Mouse (Mus musculus) midbrain, embryonic 14.5 days (tissue): ENCODE measurements around the gene Nlgn1. TPM values are rescaled to one million over a fixed set of nuclear protein-coding genes. Genes with fewer than 3 reads are reported as not detected.

ENCODE experiments used
- ATAC-seq: fragments of 200-750 bp; cut with Nextera tagmentation; 2 replicates; pipeline ENCODE4 v1.8.0; 2017; ENCODE audit warnings: moderate number of reproducible peaks, moderate library complexity; ENCODE audit not compliant: low FRiP score, low TSS enrichment
- DNase-seq: peaks from one replicate; pipeline ENCODE4 v3.0.0-alpha.2; 2015
- H3K27ac ChIP-seq: fragments of 300-500 bp; sonication (generic); replicated peaks from 2 replicates; pipeline ENCODE4 v1.5.1; 2014; ENCODE audit warnings: mild to moderate bottlenecking, low read depth, low read length, moderate library complexity
- H3K27me3 ChIP-seq: fragments of 300-500 bp; sonication (generic); 2 replicates; pipeline ENCODE4 v1.6.1; 2014; ENCODE audit warnings: low read length, control low read depth, mixed read lengths; ENCODE audit not compliant: control insufficient read depth, insufficient read depth
- H3K36me3 ChIP-seq: fragments of 300-500 bp; sonication (generic); 2 replicates; pipeline ENCODE4 v1.6.1; 2014; ENCODE audit warnings: low read length, control low read depth; ENCODE audit not compliant: control insufficient read depth, insufficient read depth
- H3K4me1 ChIP-seq: fragments of 300-500 bp; sonication (generic); 2 replicates; pipeline ENCODE4 v1.6.1; 2014; ENCODE audit warnings: mild to moderate bottlenecking, antibody characterized with exemption, low read length, control low read depth; ENCODE audit not compliant: control insufficient read depth, insufficient read depth
- H3K4me2 ChIP-seq: fragments of 300-500 bp; sonication (generic); 2 replicates; pipeline ENCODE4 v1.6.1; 2014; ENCODE audit warnings: mild to moderate bottlenecking, low read length, moderate library complexity
- H3K4me3 ChIP-seq: fragments of 300-500 bp; sonication (generic); replicated peaks from 2 replicates; pipeline ENCODE4 v1.5.1; 2014; ENCODE audit warnings: low read depth, low read length
- H3K9ac ChIP-seq: fragments of 300-500 bp; sonication (generic); replicated peaks from 2 replicates; pipeline ENCODE4 v1.6.1; 2014; ENCODE audit warnings: mild to moderate bottlenecking, low read length, moderate library complexity
- H3K9me3 ChIP-seq: fragments of 300-500 bp; sonication (generic); 2 replicates; pipeline ENCODE4 v1.6.1; 2016; ENCODE audit warnings: low read length, control low read depth, mixed read lengths; ENCODE audit not compliant: control insufficient read depth
- WGBS: fragments of 180-500 bp; shearing (Covaris S2); extraction: QIAGEN DNeasy Blood & Tissue Kit; methylation state at CpG from one replicate; pipeline ENCODE4 v1.1.7; 2014; 5-methylcytosine and 5-hydroxymethylcytosine counted together
- polyA plus RNA-seq: library from polyadenylated mRNA; unstranded; fragments of >200 nt; fragmentation: Nextera tagmentation; extraction: Ambion mirVana; gene quantifications from 2 replicates; pipeline ENCODE4 v1.2.1, GENCODE M21; 2014

Gene Nlgn1
- polyA plus RNA-seq, 1 experiment from 2014 or later = 26.1 TPM

DNA sequence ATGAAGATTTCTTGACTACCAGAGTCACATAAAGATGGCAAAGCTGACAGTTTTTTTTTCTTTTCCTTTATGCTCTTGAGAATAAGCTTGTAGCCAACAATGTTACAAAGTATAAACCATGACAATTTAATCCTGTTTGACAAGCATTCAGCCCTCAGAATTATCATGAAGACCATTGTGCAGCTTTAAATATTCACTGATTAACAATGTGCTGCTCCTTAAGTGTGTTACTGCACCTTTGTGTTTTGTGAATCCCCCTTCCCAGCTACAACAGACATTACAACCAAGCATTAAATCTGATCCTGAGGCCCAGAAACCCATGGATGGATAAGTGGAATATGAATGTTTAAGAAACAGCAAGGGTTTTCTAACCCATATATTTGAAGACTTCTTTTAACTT lies 434.8 kb downstream of the Nlgn1 start:
- H3K4me1 ChIP-seq = no peaks in the 10 kb centered on the region
- H3K4me2 ChIP-seq = no peak overlapping the region
- DNase-seq = peak; percentile 41

DNA sequence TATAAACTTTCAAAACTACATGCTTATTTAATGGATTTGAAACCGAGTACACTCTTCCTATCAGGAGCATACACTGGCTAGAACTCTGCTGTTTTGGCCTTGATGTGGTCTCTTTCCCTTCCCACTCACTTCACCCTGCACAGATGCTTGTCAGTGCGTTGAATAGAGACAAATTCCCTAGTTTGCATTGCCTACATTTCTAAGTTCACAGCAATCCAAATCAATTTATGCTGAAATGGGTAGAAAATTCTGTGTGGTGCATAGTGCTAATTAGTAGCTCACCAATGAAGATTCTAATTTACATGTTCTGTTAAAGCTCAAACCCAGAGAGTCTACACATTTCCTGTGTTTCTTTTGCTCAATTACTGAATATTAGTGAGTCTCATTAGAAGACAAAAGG lies 447.5 kb downstream of the Nlgn1 start:
- no peak for ATAC-seq
- WGBS = 72% methylated on average over 2 of the region's 2 CpGs
- no peaks in the 10 kb centered on the region for H3K27me3 ChIP-seq
- DNase-seq = no peak
- no peak overlapping the region for H3K27ac ChIP-seq
- no peak overlapping the region for H3K4me3 ChIP-seq
- no peaks in the 10 kb centered on the region for H3K9me3 ChIP-seq
- H3K36me3 ChIP-seq = no peaks in the 10 kb centered on the region
- H3K4me1 ChIP-seq = no peaks in the 10 kb centered on the region
- no peak overlapping the region for H3K9ac ChIP-seq
- no peak overlapping the region for H3K4me2 ChIP-seq

More for the DNA sequence above, 434.8 kb downstream of the Nlgn1 start:
- no peaks in the 10 kb centered on the region for H3K36me3 ChIP-seq
- no peak overlapping the region for H3K27ac ChIP-seq
- no peaks in the 10 kb centered on the region; the same call in 1 of the 2 replicates for H3K27me3 ChIP-seq
- H3K4me3 ChIP-seq = no peak overlapping the region
- peaks cover 5% of the 10 kb centered on the region; the same call in 1 of the 2 replicates for H3K9me3 ChIP-seq
- H3K9ac ChIP-seq = no peak overlapping the region
- no peak; the same call in 1 of the 2 replicates for ATAC-seq

DNA sequence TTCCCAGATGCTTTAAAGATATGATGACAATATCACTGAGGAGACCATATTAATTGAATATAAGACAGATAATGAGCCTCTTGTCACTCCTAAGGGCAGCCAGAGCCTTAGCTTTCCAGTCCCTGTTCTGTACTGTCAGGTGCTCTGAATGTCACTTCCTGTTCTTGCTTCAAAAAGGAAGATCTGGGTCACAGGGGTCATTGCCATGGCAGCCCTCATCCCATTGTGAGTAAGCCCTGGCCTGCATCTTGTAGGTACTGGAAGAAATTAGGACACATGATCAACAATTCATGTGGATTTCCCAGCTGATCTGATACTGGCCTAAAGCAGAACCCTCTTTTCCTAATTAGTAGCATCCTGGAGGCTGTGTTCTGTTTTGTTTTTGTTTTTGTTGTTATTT lies 463.1 kb downstream of the Nlgn1 start:
- no peaks in the 10 kb centered on the region for H3K36me3 ChIP-seq
- ATAC-seq (no peak), DNase-seq (peak; percentile 7)
- H3K9ac ChIP-seq = no peak overlapping the region
- no peaks in the 10 kb centered on the region for H3K4me1 ChIP-seq
- H3K9me3 ChIP-seq = no peaks in the 10 kb centered on the region
- H3K4me3 ChIP-seq = no peak overlapping the region
- no peaks in the 10 kb centered on the region for H3K27me3 ChIP-seq
- H3K27ac ChIP-seq = no peak overlapping the region
- H3K4me2 ChIP-seq = no peak overlapping the region

DNA sequence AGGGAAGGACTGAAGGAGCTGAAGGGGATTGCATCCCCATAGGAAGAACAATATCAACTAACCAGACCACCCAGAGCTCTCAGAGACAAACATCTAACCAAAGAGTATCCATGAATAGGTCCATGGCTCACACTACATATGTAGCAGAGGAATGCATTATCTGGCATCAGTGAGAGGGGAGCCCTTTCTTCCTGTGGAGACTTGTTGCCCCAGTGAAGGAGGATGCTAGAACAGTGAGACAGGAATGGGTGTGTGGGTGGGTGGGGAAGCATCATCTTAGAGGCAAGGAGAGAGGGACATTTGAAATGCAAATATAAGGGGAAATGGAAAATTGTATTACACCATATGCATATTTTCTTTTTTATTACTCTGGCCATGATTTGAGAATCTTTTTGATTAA lies 473.9 kb downstream of the Nlgn1 start:
- no peak overlapping the region for H3K4me3 ChIP-seq
- DNase-seq (no peak), ATAC-seq (no peak)
- no peaks in the 10 kb centered on the region for H3K9me3 ChIP-seq
- no peak overlapping the region for H3K9ac ChIP-seq
- H3K4me1 ChIP-seq = no peaks in the 10 kb centered on the region
- H3K4me2 ChIP-seq = no peak overlapping the region
- H3K27me3 ChIP-seq = no peaks in the 10 kb centered on the region
- H3K27ac ChIP-seq = no peak overlapping the region
- H3K36me3 ChIP-seq = no peaks in the 10 kb centered on the region

DNA sequence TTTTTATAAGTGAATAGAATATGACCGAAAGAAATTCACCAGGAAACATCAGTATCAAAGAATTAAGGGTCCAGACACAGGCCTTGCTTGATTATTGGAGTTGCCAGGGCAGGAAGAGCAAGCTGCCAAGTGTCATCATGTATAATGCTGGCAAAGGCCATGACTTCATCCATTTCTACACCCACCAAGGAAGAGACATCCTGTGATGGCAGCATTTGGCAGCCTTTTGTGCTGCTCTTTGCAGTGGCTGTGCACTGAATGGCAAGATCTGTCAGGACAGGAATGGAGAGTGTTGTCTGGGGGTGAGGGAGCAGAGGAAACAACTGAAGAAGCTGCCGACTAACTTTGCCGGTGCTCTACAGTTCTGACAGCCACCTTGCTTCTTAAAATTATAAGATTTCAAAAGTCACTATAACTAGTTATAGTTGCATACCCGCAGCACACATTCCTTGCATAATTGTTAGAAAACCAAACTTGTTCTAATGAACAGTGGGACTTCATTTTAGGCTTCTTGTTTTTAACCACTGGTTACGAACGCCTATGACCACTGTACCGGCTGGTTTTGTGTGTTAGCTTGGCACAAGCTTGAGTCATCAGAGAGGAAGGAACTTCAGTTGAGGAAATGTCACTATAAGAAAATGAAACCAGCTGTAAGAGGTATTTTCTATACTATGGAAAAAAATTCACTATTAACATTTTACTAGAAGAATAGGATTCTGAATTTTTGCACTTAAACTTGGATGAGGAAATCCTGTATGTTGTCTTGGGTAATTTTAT lies 487.4 kb downstream of the Nlgn1 start:
- no peak overlapping the region for H3K4me3 ChIP-seq
- H3K4me2 ChIP-seq = no peak overlapping the region
- no peaks in the 10 kb centered on the region for H3K9me3 ChIP-seq
- H3K4me1 ChIP-seq = no peaks in the 10 kb centered on the region
- no peak overlapping the region for H3K27ac ChIP-seq
- H3K36me3 ChIP-seq = no peaks in the 10 kb centered on the region
- H3K9ac ChIP-seq = no peak overlapping the region
- 88% methylated on average over 7 of the region's 7 CpGs for WGBS
- no peak for DNase-seq
- no peak for ATAC-seq
- H3K27me3 ChIP-seq = no peaks in the 10 kb centered on the region

DNA sequence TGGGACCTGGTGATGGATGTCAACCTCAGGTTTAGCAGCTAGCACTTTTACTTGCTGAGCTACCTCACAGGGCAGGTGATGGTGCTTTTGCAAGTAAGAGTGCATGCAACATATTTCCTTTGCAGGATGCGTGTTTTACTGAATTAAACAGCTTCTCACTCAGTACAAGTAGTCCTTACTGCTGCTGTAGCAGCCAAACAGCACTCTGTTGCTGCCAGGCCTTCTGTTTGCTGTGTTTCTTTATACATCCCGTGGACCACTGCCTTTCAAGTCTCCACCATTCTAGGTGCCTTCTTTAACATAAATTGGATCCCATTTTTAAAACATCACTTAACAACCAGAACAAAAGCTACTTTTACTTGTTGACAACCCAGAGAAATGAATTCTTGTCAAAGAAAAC lies 502.0 kb downstream of the Nlgn1 start:
- Histone ChIP-seq H3K36me3 (no peaks in the 10 kb centered on the region), H3K9me3 (no peaks in the 10 kb centered on the region), H3K4me2 (no peak overlapping the region), H3K27me3 (no peaks in the 10 kb centered on the region), H3K9ac (no peak overlapping the region), H3K4me1 (no peaks in the 10 kb centered on the region), H3K4me3 (no peak overlapping the region), H3K27ac (no peak overlapping the region)
- DNase-seq (no peak), ATAC-seq (no peak)
- 82% methylated on average over 2 of the region's 2 CpGs for WGBS

DNA sequence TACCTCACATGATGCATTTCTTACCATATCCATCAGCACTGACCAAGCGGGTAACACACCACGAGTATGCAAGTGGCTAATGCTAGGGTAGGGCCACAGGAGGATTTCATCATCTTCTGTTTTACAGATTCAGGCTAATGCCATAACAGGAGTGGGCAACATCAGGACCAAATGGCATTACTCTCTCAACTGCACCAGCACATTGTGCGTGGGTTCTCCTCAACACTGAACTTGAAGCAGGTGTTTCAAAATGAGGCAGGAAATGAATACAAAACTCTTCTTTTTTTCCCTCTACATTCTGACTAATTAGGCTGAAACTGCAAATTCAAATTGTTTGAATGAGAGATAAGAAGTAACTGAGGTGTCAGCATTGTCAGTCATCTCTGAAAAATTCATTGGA lies 518.9 kb downstream of the Nlgn1 start:
- no peak for ATAC-seq
- H3K4me2 ChIP-seq = no peak overlapping the region
- no peaks in the 10 kb centered on the region for H3K27me3 ChIP-seq
- WGBS = 94% methylated on average over 3 of the region's 3 CpGs
- no peaks in the 10 kb centered on the region for H3K36me3 ChIP-seq
- H3K27ac ChIP-seq = no peak overlapping the region
- no peak overlapping the region for H3K9ac ChIP-seq
- H3K4me3 ChIP-seq = no peak overlapping the region
- H3K4me1 ChIP-seq = no peaks in the 10 kb centered on the region
- H3K9me3 ChIP-seq = no peaks in the 10 kb centered on the region
- DNase-seq = no peak

DNA sequence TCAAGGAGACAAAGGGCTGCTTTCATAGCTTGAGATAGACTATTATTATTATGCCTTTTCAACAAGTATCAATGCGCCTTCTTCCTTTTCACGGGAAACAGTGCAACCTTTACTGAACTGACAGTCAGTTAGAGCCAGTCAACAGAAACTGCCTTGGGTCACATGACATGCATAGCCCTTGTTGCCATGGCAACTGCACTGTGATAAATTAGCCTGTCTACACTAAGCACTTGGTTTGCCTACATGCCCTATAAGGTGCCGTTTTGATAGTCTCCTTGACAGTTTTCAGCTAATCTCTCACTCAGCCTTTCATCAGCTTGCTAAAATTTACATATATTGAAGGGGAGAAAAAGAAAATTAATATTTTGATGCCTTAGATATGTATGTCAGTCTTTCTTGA lies 524.7 kb downstream of the Nlgn1 start:
- Histone ChIP-seq H3K4me1 (peaks cover 7% of the 10 kb centered on the region; the same call in 1 of the 2 replicates), H3K27ac (0 out of 2 replicates have a peak overlapping the region, but pooled peaks have one; percentile 43), H3K9ac (no peak overlapping the region), H3K36me3 (no peaks in the 10 kb centered on the region), H3K9me3 (no peaks in the 10 kb centered on the region), H3K4me3 (no peak overlapping the region), H3K4me2 (peak overlapping the region; percentile 3), H3K27me3 (no peaks in the 10 kb centered on the region)
- DNase-seq (peak; percentile 96), ATAC-seq (peak; percentile 93)
- WGBS = 14% methylated on average over 3 of the region's 3 CpGs

DNA sequence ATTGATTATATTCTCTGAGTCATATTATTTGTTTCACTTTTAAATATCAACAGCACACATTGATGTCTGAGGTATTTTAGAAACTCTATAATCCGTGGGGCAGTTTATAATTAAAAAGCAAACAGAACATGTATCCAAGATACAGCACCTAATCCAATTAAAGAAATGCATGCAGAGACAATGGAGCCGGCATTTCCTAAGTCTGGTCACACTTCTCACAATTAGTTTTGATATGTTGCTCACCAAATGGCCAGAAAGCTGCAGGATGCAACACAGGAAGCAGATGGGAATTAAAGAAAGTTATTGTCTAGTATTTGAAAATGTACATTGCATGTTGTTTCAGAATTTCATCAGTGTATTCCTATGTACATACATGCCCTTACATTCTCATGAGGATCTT lies 550.6 kb downstream of the Nlgn1 start:
- H3K36me3 ChIP-seq = no peaks in the 10 kb centered on the region
- ATAC-seq = no peak
- H3K4me1 ChIP-seq = no peaks in the 10 kb centered on the region
- H3K4me3 ChIP-seq = no peak overlapping the region
- no peaks in the 10 kb centered on the region for H3K27me3 ChIP-seq
- DNase-seq = peak; percentile 37
- WGBS = 30% methylated on average over 2 of the region's 2 CpGs
- H3K9me3 ChIP-seq = no peaks in the 10 kb centered on the region
- H3K4me2 ChIP-seq = no peak overlapping the region
- H3K9ac ChIP-seq = no peak overlapping the region
- no peak overlapping the region for H3K27ac ChIP-seq
